Mouse (Mus musculus) CD8-positive naive resting alpha-beta T cell, adult 2 months (primary cell): Measurements from ENCODE around the gene 9530002B09Rik.

Source experiments
- DNase-seq, 2 experiments: peaks; one replicate each; pipeline ENCODE4 v3.0.0; 2022; ENCODE audit warnings: low read depth in 2 of 2, low spot score in 2 of 2

The 9530002B09Rik gene

DNA sequence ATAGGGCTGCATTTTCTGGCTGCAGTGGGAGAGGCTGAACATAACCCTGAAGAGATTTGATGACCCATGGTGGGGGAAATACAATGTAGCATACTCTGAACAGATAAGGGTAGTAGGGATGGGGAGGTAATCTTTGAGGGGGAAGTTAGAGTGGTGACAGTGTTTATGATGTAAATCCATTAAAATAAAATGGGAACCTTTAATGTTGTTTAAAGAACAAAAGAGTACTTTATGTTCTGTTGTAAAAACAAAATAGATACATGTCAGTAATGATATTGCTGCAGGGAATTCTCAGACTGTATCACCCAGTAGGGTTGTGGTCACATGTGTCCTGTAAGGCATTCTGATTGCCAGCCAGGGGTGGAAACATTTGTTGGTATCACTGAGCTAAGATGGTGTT lies at the start of gene 9530002B09Rik:
TSS of gene 9530002B09Rik (plus strand) at position 301 of the 400 bp plus-strand sequence.
- no peak for DNase-seq
